Mouse (Mus musculus) common myeloid progenitor, adult 5-6 weeks (primary cell): ENCODE measurements around the gene Ern1. TPM values are rescaled to one million over a fixed set of nuclear protein-coding genes. Genes with fewer than 3 reads are reported as not detected.
"Not testable (repeated sequence)": the region's sequence is repeated elsewhere in the genome, so short reads cannot be mapped to it uniquely, and the experiment has no call there.

Source experiments
- ATAC-seq: replicated peaks from 2 replicates; pipeline ENCODE4 v1.8.0; 2016; ENCODE audit warnings: low read depth, mild to moderate bottlenecking, moderate TSS enrichment, inconsistent platforms; ENCODE audit not compliant: poor library complexity, severe bottlenecking
- total RNA-seq: library from RNA; stranded (forward); fragments of 200-1000, 187-1606 nt; gene quantifications from 2 replicates; pipeline ENCODE4 v1.2.3, GENCODE M21; 2017

Gene Ern1
- total RNA-seq, 1 experiment from 2014 or later, result 32.6 TPM

GRCm38 (mm10) chr11:106504129-106504528 lies 16.5 kb upstream of the Ern1 start:
- ATAC-seq, result no peak

DNA sequence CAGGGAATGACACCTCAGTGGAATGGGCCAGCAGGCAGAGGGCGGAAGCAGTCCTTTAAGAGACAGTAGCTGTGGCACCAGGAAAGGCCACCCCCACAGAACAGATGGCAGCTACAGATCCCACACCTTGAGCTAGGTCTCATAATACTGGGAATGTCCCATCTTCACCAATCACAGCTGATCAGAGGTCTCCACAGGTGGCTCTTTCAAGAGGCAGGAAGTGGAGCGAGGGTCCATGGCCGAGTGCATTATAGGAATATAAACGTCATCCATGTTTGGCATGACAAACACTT lies 15.7 kb upstream of the Ern1 start:
- ATAC-seq, result no peak

DNA sequence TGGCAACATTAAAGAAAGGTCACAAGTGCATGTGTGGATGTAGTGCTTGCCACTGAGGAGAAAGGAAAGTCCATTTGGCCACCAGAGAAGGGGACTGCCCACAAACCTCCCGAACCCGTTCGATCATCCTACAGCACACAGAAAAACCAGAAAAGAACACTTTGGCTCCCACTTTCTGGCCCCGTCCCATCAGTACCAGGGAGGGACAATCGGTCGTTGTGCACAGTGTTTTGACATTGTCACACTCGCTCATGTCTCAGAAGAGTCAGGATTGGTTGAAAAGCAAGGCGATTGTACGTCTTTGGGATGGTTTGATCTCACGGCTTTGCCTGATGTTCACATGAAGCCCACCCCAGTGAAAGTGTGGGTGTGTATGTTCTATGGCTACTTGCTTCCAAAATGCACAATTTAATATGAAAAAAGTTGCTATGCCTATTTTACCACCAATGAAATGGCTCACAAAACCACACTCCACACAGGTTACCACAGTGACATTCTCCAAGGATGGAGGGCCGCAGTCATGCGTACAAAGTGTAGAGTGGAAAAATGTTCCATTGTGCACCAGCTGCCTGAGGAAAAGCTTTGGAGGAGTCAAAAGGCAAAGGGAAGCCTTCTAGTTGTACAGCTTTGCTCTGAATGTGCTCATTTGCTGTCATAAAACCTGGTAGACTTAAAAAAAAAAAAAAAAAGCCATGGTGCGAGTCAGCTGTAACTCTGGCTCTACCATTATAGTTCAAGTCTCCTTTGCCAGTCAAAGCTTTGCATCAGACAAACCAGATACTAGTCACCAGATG lies 15.2 kb upstream of the Ern1 start:
- no peak for ATAC-seq

DNA sequence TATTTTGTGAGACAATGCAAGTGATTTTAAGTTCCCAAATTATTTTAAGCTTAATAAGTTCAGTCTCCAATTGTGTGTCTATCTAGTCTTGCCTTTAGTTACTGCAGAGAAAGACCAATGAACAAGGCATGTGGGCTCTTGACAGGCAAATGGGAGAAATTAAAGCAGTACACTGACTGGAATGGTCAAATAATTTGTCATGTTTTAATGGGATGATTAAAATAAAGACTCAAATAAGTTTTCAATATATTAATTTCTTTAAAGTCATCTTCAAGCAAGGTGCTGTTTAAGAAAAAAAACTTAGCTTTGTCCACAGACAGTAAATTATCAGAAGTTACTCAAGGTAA lies 14.5 kb upstream of the Ern1 start:
- no peak for ATAC-seq

DNA sequence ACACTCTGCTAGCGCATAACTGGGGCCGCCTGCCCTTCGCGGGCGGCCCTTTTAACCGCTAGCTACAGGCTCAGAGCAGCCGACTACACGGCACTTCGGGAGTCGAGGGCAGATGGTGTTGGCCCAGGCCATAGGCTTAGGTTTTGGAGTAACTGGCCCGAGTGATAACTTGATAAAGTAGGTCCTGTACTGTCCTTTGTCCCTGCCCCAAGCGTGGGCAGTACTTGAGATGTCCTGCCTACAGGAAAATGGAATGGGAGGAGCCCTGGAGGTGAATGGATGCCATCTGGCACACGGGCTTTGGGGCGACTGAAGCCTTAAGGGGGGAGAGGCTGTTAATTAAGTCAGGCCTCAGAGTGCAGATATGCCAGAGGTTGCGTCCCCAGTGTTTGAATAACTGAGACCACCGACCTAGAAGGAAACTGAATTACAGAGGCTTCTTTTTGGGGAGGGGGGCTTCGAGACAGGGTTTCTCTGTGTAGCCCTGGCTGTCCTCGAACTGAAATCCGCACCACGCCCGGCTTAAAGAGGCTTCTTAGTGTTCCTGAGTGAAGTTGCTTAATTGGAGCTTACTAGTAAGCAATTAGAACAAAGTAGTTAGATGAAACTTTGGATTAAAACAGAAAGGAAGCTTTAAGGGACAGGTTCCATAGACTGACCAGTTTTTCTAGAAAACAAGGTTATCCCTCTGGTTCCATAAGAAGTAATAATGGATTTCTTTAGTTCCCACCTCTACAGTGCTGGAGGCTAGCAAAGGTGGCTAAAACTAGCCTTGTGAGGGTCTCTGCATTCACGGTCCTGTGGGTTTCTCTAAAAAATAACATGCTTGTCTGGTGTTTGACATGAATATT lies 13.9 kb upstream of the Ern1 start:
- peak; percentile 38 for ATAC-seq

DNA sequence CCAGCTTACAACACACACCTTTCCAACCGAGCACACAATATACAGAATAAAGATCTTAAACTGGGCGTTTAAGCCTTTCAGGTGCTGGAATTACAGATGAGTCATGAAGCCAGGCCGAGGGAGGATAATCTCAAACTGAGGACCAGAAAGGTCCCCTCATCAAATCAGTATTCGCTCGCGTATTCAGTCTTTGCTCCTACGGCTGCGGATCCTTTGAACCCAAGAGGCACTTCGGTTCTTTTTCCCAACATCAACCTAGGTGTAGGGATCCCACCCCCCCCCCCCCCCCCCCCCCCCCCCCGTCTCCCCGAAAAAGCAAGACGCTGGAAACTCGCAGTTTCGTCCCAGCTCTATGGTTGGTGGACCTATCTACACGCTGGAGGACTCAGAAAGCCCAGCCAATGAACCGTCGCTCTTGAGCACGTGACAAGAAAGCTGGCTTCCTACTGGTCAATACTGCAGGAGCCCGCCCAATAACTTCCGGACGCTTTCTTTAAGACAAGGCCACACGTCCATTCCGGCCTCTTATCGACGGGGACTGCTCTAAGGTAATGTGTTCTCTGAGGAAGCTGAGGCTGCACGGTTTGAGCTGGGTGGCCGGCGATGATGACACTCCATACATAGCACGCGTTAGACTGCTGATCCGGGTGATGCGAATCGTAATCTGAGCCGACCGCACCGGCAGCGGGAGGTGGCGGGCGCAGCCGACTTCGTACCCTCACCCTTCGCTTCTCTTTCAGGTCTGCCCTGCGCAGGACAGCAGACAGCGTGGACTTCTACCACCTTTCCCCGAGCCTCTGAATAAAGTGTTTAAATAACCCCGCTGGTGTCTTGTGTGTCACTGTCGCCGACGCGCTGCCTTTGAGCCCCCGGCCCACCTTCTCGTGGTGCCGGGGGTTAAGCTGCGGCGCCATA lies 13.0 kb upstream of the Ern1 start:
- peak; percentile 89 for ATAC-seq

- no peak for ATAC-seq
These were observed 11.2 kb upstream of the Ern1 start for GRCm38 (mm10) chr11:106498739-106499379.

DNA sequence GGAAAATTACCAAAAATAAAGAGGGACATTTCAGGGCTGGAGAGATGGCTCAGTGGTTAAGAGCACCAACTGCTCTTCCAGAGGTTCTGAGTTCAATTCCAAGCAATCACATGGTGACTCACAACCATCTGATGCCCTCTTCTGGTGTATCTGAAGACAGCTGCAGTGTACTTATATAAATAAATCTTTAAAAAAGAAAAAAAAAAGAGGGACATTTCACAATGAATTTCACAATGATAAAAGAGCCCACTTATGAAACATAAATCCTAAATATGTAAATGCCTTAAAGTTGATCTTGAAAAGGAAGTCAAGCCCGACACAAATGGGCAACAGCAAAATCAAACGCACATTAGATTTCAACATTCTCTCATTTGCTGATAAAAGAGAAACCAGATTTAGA lies 10.3 kb upstream of the Ern1 start:
- ATAC-seq, result no peak

DNA sequence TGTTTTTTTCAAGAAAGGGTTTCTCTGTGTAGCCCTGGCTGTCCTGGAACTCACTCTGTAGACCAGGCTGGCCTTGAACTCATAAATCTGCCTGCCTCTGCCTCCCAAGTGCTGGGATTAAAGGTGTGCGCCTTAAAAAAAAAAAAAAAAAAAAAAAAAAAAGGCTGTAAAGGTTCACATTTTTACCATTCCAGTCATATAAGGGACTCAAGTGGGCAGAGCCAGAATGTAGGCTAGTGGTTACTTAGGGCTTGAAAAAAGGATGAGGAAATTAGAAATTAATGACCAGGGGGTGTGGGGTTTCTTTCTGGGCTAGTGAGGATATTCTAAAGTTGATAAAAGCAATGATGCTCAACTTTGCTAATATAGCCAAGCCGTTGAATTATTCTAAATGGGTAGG lies 9.4 kb upstream of the Ern1 start:
- ATAC-seq, result not testable (repeated sequence)

- no peak for ATAC-seq
These were observed 5.5 kb upstream of the Ern1 start for GRCm38 (mm10) chr11:106492984-106493669.

- peak; percentile 48; the same call in 1 of the 2 replicates for ATAC-seq
These were observed 3.7 kb upstream of the Ern1 start for GRCm38 (mm10) chr11:106491393-106491792.

GRCm38 (mm10) chr11:106490600-106490999 lies 2.9 kb upstream of the Ern1 start:
- not testable (repeated sequence) for ATAC-seq

GRCm38 (mm10) chr11:106490057-106490456 lies 2.4 kb upstream of the Ern1 start:
- ATAC-seq, result no peak

GRCm38 (mm10) chr11:106489036-106489693 lies 1.5 kb upstream of the Ern1 start:
- ATAC-seq, result no peak

DNA sequence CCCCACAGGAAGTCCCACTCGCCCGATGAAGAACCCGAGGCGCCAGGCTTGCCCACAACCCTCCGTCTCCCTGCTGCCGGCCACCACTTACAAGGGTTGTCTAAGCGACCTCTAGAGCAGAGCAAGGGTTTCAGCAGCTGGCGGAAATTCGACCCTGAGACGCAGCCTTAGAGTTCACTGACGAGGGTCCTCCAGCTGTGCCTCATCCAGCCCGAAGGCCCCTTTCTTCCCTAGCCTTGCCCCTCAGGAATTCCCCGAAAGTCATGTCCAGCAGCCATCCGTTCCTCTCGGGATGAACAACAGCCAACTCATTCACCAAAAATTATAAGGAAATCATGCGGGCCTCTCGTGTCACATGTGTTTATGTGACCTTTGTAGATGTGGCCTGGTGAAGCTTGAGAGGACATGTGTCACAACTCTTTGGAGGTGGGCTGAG lies 492 bp upstream of the Ern1 start:
- peak; percentile 50 for ATAC-seq

DNA sequence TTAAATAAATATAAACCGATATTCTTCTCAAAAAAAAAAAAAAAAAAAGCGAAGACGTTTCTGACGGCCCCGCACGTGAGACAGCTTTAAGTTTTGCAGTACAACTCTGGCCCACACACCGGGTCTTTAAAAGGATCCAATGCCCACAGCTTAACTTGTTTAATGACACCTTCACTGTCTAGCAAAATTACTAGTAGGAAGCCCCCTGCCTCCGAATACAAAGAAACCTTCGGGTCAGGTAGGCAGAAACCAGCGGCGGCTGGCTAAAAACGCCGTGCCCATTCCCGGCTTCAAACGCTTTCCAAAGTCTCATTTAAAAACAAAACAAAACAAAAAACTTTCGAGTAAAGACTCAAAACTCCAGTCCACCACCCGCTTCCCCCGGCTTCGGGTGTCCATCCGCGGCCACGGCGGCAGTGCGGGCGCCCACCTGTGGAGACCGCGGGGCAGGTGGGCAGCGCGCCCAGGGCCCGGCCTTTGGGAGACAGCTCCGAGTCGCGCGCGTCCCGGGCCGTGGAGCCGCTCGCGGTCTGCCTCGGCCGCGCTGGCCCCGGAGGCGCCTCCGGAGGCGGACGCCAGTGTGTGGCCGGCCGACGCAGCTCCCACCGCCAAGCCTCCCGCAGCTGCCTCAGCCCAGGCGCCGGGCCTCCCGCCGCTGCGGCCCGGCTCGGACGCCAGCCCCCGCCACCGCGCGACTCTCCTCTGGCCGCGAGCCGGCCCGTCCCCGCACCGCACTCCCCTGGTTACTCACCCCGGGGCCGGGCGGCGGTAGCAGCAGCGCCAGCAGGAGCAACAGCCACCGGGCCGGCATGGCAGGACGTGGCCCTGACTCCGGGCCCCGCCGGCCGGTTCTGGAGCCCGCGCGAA lies 553 bp downstream of the Ern1 start:
- ATAC-seq, result no peak

DNA sequence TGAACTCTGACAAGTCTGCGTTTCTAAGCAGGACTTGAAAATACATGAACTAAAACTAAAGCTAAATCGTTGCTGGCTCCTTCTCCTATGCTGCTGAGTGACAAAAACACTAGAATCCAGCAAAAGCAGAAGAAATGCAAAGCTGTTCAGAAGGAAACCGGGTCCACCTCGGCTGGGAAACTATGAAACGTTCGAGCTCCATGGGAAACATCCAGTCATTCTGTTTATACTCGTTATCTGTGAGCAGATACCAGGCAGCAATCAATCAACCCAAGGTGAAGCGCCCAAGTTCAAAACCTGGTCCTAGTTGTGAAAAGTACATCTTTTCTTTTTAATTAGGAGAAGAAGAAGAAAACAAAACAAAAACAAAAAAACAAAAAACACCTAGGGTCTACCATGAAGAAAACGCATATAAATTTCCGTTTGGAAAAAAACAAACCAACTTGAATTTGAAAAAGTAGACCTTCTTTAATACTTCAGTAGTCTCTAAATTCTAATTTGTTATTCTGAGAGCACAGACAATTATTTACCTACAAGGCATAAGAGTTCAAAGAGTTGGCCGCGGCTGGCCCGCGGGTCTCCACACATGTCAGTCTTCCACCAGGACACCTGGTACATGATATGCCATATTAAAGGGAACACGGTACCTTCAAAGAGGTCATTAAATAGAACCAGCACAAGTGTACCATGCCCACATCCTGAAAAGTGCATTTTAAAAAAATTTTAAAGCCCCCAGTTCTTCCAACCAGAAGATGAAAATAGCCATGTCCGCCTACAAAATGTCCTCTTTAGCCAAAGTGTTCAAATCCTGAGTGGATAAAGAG lies 1.4 kb downstream of the Ern1 start:
- no peak for ATAC-seq
